Comparison of ENCODE assay signal across 10 mouse cellular contexts in the genomic region with DNA sequence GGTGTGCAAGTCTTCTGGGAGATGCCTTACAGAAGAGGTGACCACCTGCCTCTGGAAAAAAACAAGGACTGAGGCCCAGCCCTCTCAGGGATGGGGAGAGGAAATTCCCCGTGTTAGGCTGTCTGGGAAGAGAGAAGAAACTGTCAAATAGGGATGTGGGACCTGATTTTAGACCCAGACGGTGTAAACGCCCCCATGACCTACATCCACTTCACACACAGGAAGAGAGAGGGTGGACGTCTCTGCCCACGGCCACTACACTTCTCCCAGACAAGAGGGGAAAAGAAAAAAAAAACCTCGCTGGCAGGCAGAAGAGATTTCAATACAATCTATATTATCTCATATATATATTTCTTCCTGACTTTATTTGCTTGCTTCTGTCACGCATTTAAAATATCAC. TPM values are rescaled to one million over a fixed set of nuclear protein-coding genes. Genes with fewer than 3 reads are reported as not detected.
A peak's percentile ranks its signal among the peaks of the same experiment; 100 is the strongest.
DNase-seq lines count a peak whose midpoint lies in the region; ATAC-seq lines count a peak whose summit lies in the region.
"Had no signal": no experiment of that assay in that cellular context is flagged by ENCODE, and none has a peak within 500 bp of the region (broad histone marks: within the 10 kb centered on the region; RNA-seq: fewer than 3 reads in every experiment).

No protein-coding gene starts in this region.

- H3K9me3 ChIP-seq in heart, embryonic 14.5 days (ENCODE audit: control insufficient read depth, low read length), result no peaks in the 10 kb centered on the region
- no peaks in the 10 kb centered on the region for H3K9me3 ChIP-seq in intestine, embryonic 15.5 days

- no peak for ATAC-seq in heart, embryonic 14.5 days (ENCODE audit: insufficient number of reproducible peaks, insufficient read depth, low FRiP score, low read depth)
- ATAC-seq in intestine, embryonic 15.5 days, result no peak

- H3K36me3 ChIP-seq in heart, embryonic 14.5 days (ENCODE audit: control insufficient read depth, insufficient read depth, low read length), result peaks cover 45% of the 10 kb centered on the region
- peaks cover 12% of the 10 kb centered on the region for H3K36me3 ChIP-seq in intestine, embryonic 15.5 days

- intact Hi-C loops in heart, postnatal 36 days (cut with DNase I), result no loop called here
- intact Hi-C loops in left cerebral cortex, postnatal 25 days (cut with DNase I), result no loop called here
- intact Hi-C loops in left cerebral cortex, postnatal 14 days (cut with DNase I), result no loop called here

- peaks cover 42 to 55% of the 10 kb centered on the region in 2 experiments for H3K4me1 ChIP-seq in heart, embryonic 14.5 days (ENCODE audit: control insufficient read depth in 2 of 2, insufficient read depth in 2 of 2, low read length in 2 of 2)
- H3K4me1 ChIP-seq in intestine, embryonic 15.5 days (replicated peaks), result peaks cover 45% of the 10 kb centered on the region

- H3K27ac ChIP-seq in heart, embryonic 14.5 days (replicated peaks in 1 of 2; ENCODE audit: control insufficient read depth in 1 of 2, insufficient read depth in 1 of 2, low read depth in 2 of 2, low read length in 2 of 2), result peak overlapping the region; percentile 73 to 74
- H3K27ac ChIP-seq in intestine, embryonic 15.5 days, result 0 out of 2 replicates have a peak overlapping the region, but pooled peaks have one; percentile 4

- no peaks in the 10 kb centered on the region for H3K27me3 ChIP-seq in heart, embryonic 14.5 days (ENCODE audit: control insufficient read depth, insufficient read depth, low read length)
- no peaks in the 10 kb centered on the region for H3K27me3 ChIP-seq in intestine, embryonic 15.5 days (replicated peaks)

- WGBS in heart, embryonic 14.5 days, result 17% methylated on average over 7 of the region's 7 CpGs
- 43% methylated on average over 7 of the region's 7 CpGs for WGBS in intestine, embryonic 15.5 days

- 0 out of 2 replicates have a peak overlapping the region, but pooled peaks have one; percentile 17 for H3K9ac ChIP-seq in heart, embryonic 14.5 days (ENCODE audit: low read length)
- H3K9ac ChIP-seq in intestine, embryonic 15.5 days, result 0 out of 2 replicates have a peak overlapping the region, but pooled peaks have one; percentile 6

- no peak for DNase-seq in heart, postnatal 36 days
- DNase-seq in left cerebral cortex, postnatal 25 days (ENCODE audit: low spot score in 2 of 2), result peak; percentile 20 to 80
- DNase-seq in left cerebral cortex, postnatal 14 days (ENCODE audit: low spot score in 2 of 2), result no peak
- peak; percentile 63 for DNase-seq in brain, adult 2 months (ENCODE audit: low read depth, low spot score)
- no peak for DNase-seq in ovary, postnatal 14 days (ENCODE audit: low spot score)
- DNase-seq in urinary bladder, adult 18-20 months (ENCODE audit: low spot score in 2 of 2), result no peak
- DNase-seq: cerebellum, adult 11 months; thymus, postnatal 14 days had no signal

- no peak overlapping the region for H3K4me3 ChIP-seq in heart, embryonic 14.5 days (ENCODE audit: control insufficient read depth in 1 of 2, insufficient read depth in 1 of 2, low read depth in 1 of 2, low read length in 2 of 2)
- no peak overlapping the region for H3K4me3 ChIP-seq in intestine, embryonic 15.5 days (replicated peaks)

- peak overlapping the region; percentile 12 for H3K4me2 ChIP-seq in heart, embryonic 14.5 days (ENCODE audit: low read length)
- H3K4me2 ChIP-seq in intestine, embryonic 15.5 days (replicated peaks), result peak overlapping the region; percentile 15; the same call in 1 of the 2 replicates

RNA-seq across cellular contexts. Expression of a gene that starts 13.9 kb away (rescaled TPM):
- polyA plus RNA-seq in heart, embryonic 14.5 days (2014; fragmentation: Nextera tagmentation; extraction: Ambion mirVana), result 2.2 and 3.5 TPM in 2 replicates
- total RNA-seq in heart, postnatal 36 days (2021), result 10 to 100 TPM in 1 of 2 experiments, 1 to 10 TPM in 1; 9.0 to 10.5 TPM
- 1 to 10 TPM; 1.3 to 1.8 TPM for total RNA-seq in left cerebral cortex, postnatal 25 days (2021)
- total RNA-seq in left cerebral cortex, postnatal 14 days (2021), result 1 to 10 TPM; 1.4 to 2.6 TPM
- polyA plus RNA-seq in intestine, embryonic 15.5 days (2015; fragmentation: Nextera tagmentation; extraction: Ambion mirVana), result 5.8 and 7.9 TPM in 2 replicates

RNA-seq across cellular contexts. Expression of a gene that starts 32.2 kb away (rescaled TPM):
- polyA plus RNA-seq in heart, embryonic 14.5 days (2014; fragmentation: Nextera tagmentation; extraction: Ambion mirVana), result 10.9 and 11.7 TPM in 2 replicates
- total RNA-seq in heart, postnatal 36 days (2021), result 1 to 10 TPM; 8.1 to 8.7 TPM
- 10 to 100 TPM; 20.6 to 22.4 TPM for total RNA-seq in left cerebral cortex, postnatal 25 days (2021)
- 10 to 100 TPM; 21.5 to 23.0 TPM for total RNA-seq in left cerebral cortex, postnatal 14 days (2021)
- 20.2 and 21.6 TPM in 2 replicates for polyA plus RNA-seq in intestine, embryonic 15.5 days (2015; fragmentation: Nextera tagmentation; extraction: Ambion mirVana)

RNA-seq across cellular contexts. Expression of a gene that starts 43.0 kb away (rescaled TPM):
- 56.1 and 60.6 TPM in 2 replicates for polyA plus RNA-seq in heart, embryonic 14.5 days (2014; fragmentation: Nextera tagmentation; extraction: Ambion mirVana)
- 10 to 100 TPM; 37.0 to 43.0 TPM for total RNA-seq in heart, postnatal 36 days (2021)
- 10 to 100 TPM; 57.2 to 67.5 TPM for total RNA-seq in left cerebral cortex, postnatal 25 days (2021)
- 10 to 100 TPM; 56.2 to 56.8 TPM for total RNA-seq in left cerebral cortex, postnatal 14 days (2021)
- polyA plus RNA-seq in intestine, embryonic 15.5 days (2015; fragmentation: Nextera tagmentation; extraction: Ambion mirVana), result 49.4 and 51.0 TPM in 2 replicates

Comparison
In these comparisons a context has a peak if more than half of its experiments do, and no peak if none do; other contexts are left out.
1. DNase-seq: peak in left cerebral cortex, postnatal 25 days (2 of 2) and brain, adult 2 months (single experiment); none in heart, postnatal 36 days (0 of 2), left cerebral cortex, postnatal 14 days (0 of 2), ovary, postnatal 14 days (single experiment) and urinary bladder, adult 18-20 months (0 of 2).